Mouse (Mus musculus): Measurements from ENCODE around the gene Myo1d.

GRCm38 (mm10) chr11:80666211-80666610 lies 113.6 kb downstream of the Myo1d start:
- no peak for TF ChIP-seq CTCF (IDR thresholded peaks at IDR 0.05; ENCODE audit: control insufficient read depth, insufficient read depth, low read length)
- TF ChIP-seq POLR2A (IDR thresholded peaks at IDR 0.05; ENCODE audit: borderline replicate concordance, control insufficient read depth, low read depth, low read length) = no peak
